Mouse (Mus musculus) kidney, embryonic 16.5 days (tissue): ENCODE results near the gene C3. TPM values are rescaled to one million over a fixed set of nuclear protein-coding genes. Genes with fewer than 3 reads are reported as not detected.

Experiments
- ATAC-seq: fragments of 200-750 bp; cut with Nextera tagmentation; 2 replicates; pipeline ENCODE4 v1.8.0; 2017; ENCODE audit warnings: moderate TSS enrichment; ENCODE audit not compliant: low FRiP score, low TSS enrichment
- H3K27ac ChIP-seq: fragments of 300-500 bp; sonication (generic); 2 replicates; pipeline ENCODE4 v1.5.1; 2014; ENCODE audit warnings: low read length
- H3K27me3 ChIP-seq: fragments of 300-500 bp; sonication (generic); 2 replicates; pipeline ENCODE4 v1.6.1; 2014; ENCODE audit warnings: low read length, control low read depth, mixed read lengths; ENCODE audit not compliant: insufficient read depth
- H3K36me3 ChIP-seq: fragments of 300-500 bp; sonication (generic); 2 replicates; pipeline ENCODE4 v1.6.1; 2014; ENCODE audit warnings: low read length, control low read depth, mixed read lengths; ENCODE audit not compliant: insufficient read depth
- H3K4me1 ChIP-seq: fragments of 300-500 bp; sonication (generic); 2 replicates; pipeline ENCODE4 v1.6.1; 2014; ENCODE audit warnings: low read length, control low read depth, mixed read lengths; ENCODE audit not compliant: insufficient read depth
- H3K4me2 ChIP-seq: fragments of 300-500 bp; sonication (generic); replicated peaks from 2 replicates; pipeline ENCODE4 v1.6.1; 2014; ENCODE audit warnings: low read depth, low read length
- H3K4me3 ChIP-seq: fragments of 300-500 bp; sonication (generic); 2 replicates; pipeline ENCODE4 v1.5.1; 2014; ENCODE audit warnings: mild to moderate bottlenecking, low read length
- H3K9ac ChIP-seq: fragments of 300-500 bp; sonication (generic); replicated peaks from 2 replicates; pipeline ENCODE4 v1.6.1; 2014; ENCODE audit warnings: low read length
- H3K9me3 ChIP-seq: fragments of 300-500 bp; sonication (generic); 2 replicates; pipeline ENCODE4 v1.6.1; 2016; ENCODE audit warnings: low read length, control low read depth
- WGBS: fragments of 180-500 bp; shearing (Covaris S2); extraction: QIAGEN DNeasy Blood & Tissue Kit; methylation state at CpG from one replicate; pipeline ENCODE4 v1.1.7; 2014; 5-methylcytosine and 5-hydroxymethylcytosine counted together
- polyA plus RNA-seq: library from polyadenylated mRNA; unstranded; fragments of >200 nt; fragmentation: Nextera tagmentation; extraction: Ambion mirVana; gene quantifications from 2 replicates; pipeline ENCODE4 v1.2.1, GENCODE M21; 2015

C3 gene
- polyA plus RNA-seq, 1 experiment from 2014 or later, result 2.4 TPM

GRCm38 (mm10) chr17:57264164-57264563 is 36.2 kb upstream of the C3 start:
- no peak overlapping the region for H3K4me3 ChIP-seq
- 81% methylated on average over 2 of the region's 2 CpGs for whole genome bisulfite sequencing
- ATAC-seq, result no peak

DNA sequence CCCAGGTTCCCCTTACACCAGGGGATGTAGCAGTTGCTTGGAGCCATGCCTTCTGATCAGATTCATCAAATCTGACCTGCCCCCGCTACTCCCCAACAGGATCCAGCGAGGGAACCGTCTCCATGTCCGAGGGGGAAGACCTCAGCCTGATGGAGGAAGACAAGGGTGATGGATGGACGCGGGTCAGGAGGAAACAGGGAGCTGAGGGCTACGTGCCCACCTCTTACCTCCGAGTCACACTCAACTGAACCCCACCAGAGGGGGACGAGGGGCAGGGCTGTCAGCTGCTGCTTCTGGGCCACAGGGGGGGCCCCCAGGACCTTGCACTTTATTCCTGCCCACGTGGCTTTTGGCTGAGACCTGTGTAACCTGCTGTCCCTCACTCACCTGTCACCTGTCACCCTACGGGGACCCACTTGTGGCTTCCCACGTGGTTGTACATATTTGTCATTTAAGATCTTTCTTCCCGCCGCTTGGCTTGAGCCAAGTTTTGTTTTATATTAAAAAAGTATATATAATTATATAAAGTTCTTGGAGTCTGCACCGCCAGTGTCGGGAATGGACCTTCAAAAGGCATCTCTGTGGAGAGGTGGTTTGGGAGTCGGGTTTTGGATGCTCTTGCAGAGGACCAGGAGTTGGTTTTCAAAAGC is 35.1 kb upstream of the C3 start:
- Histone ChIP-seq H3K36me3 (peaks cover 43% of the 10 kb centered on the region), H3K4me3 (no peak overlapping the region), H3K9ac (no peak overlapping the region), H3K4me2 (no peak overlapping the region), H3K9me3 (no peaks in the 10 kb centered on the region), H3K27ac (no peak overlapping the region), H3K27me3 (no peaks in the 10 kb centered on the region), H3K4me1 (peaks cover 8% of the 10 kb centered on the region)
- WGBS, result 88% methylated on average over 17 of the region's 17 CpGs
- no peak for ATAC-seq

More at GRCm38 (mm10) chr17:57264164-57264563, 36.2 kb upstream of the C3 start:
- Histone ChIP-seq H3K36me3 (peaks cover 34% of the 10 kb centered on the region), H3K27me3 (no peaks in the 10 kb centered on the region), H3K4me1 (peaks cover 8% of the 10 kb centered on the region), H3K9me3 (no peaks in the 10 kb centered on the region), H3K9ac (no peak overlapping the region), H3K4me2 (no peak overlapping the region), H3K27ac (no peak overlapping the region)

GRCm38 (mm10) chr17:57261796-57262195 is 33.9 kb upstream of the C3 start:
- Histone ChIP-seq H3K9me3 (no peaks in the 10 kb centered on the region), H3K36me3 (peaks cover 54% of the 10 kb centered on the region)
- 42% methylated on average over 1 of the region's 1 CpGs for WGBS

DNA sequence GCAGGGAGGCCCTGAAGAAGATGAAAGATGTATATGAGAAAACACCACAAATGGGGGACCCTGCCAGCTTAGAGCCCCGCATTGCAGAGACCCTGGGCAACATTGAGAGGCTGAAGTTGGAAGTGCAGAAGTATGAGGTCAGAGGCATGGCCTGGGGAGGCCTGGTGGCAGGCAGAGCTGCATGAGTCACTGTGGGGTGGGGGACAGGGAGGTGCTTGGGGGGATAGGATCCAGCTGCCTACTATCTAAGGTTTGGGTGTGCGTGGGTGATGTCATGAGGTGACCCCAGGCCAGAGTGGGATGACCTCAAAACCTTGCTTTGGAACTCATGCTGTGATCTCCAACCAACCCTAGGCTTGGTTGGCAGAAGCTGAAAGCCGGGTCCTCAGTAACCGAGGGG is 33.4 kb upstream of the C3 start:
- Histone ChIP-seq H3K27ac (no peak overlapping the region), H3K4me3 (no peak overlapping the region), H3K36me3 (peaks cover 56% of the 10 kb centered on the region), H3K4me1 (peaks cover 8% of the 10 kb centered on the region), H3K4me2 (no peak overlapping the region), H3K27me3 (no peaks in the 10 kb centered on the region), H3K9ac (no peak overlapping the region), H3K9me3 (no peaks in the 10 kb centered on the region)
- ATAC-seq, result no peak
- WGBS, result 93% methylated on average over 4 of the region's 4 CpGs

More at GRCm38 (mm10) chr17:57261796-57262195, 33.9 kb upstream of the C3 start:
- Histone ChIP-seq H3K9ac (no peak overlapping the region), H3K27ac (no peak overlapping the region), H3K4me1 (peaks cover 8% of the 10 kb centered on the region), H3K4me2 (no peak overlapping the region), H3K27me3 (no peaks in the 10 kb centered on the region), H3K4me3 (no peak overlapping the region)
- no peak for ATAC-seq

GRCm38 (mm10) chr17:57260351-57260750 is 32.4 kb upstream of the C3 start:
- Histone ChIP-seq H3K9me3 (no peaks in the 10 kb centered on the region), H3K4me3 (no peak overlapping the region), H3K36me3 (peaks cover 59% of the 10 kb centered on the region), H3K27me3 (no peaks in the 10 kb centered on the region), H3K4me1 (peaks cover 5% of the 10 kb centered on the region), H3K9ac (no peak overlapping the region), H3K4me2 (no peak overlapping the region), H3K27ac (no peak overlapping the region)
- WGBS, result 79% methylated on average over 9 of the region's 9 CpGs
- ATAC-seq, result no peak

- no peak overlapping the region for H3K27ac ChIP-seq
- no peaks in the 10 kb centered on the region for H3K4me1 ChIP-seq
- H3K27me3 ChIP-seq, result no peaks in the 10 kb centered on the region
- 93% methylated on average over 8 of the region's 8 CpGs for WGBS
- no peak overlapping the region for H3K9ac ChIP-seq
- H3K36me3 ChIP-seq, result peaks cover 65% of the 10 kb centered on the region
- ATAC-seq, result no peak
- no peak overlapping the region for H3K4me3 ChIP-seq
- H3K4me2 ChIP-seq, result no peak overlapping the region
- no peaks in the 10 kb centered on the region for H3K9me3 ChIP-seq
These were observed 31.8 kb upstream of the C3 start for GRCm38 (mm10) chr17:57259742-57260141.

- 96% methylated on average over 3 of the region's 3 CpGs for WGBS
- Histone ChIP-seq H3K4me2 (no peak overlapping the region), H3K36me3 (peaks cover 76% of the 10 kb centered on the region), H3K4me1 (no peaks in the 10 kb centered on the region), H3K9me3 (no peaks in the 10 kb centered on the region), H3K27me3 (no peaks in the 10 kb centered on the region), H3K9ac (no peak overlapping the region), H3K27ac (no peak overlapping the region), H3K4me3 (no peak overlapping the region)
- no peak for ATAC-seq
These were observed 30.3 kb upstream of the C3 start for GRCm38 (mm10) chr17:57258191-57258590.

- Histone ChIP-seq H3K4me3 (no peak overlapping the region), H3K9ac (no peak overlapping the region), H3K4me1 (no peaks in the 10 kb centered on the region), H3K27ac (no peak overlapping the region), H3K4me2 (no peak overlapping the region), H3K36me3 (peaks cover 67% of the 10 kb centered on the region), H3K9me3 (no peaks in the 10 kb centered on the region), H3K27me3 (no peaks in the 10 kb centered on the region)
- WGBS, result 94% methylated on average over 22 of the region's 22 CpGs
- no peak for ATAC-seq
These were observed 29.1 kb upstream of the C3 start for GRCm38 (mm10) chr17:57256921-57257485.

DNA sequence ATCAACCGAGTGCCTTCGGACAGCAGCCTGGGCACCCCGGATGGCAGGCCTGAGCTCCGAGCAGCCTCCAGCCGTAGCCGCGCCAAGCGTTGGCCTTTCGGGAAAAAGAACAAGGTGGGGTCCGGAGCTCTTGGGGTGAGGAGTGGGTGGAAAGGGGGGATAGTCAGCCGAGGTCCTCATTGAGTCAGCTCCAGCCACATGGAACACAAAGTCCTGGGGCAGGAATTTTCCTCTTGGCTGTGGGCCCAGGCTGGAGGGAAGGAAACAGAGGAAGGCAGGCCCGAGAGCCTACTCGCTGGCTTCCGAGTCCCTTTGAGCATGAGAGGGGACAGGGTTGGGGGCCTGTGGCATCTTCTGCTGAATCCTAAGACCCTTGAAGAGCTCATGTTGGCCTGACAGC is 27.4 kb upstream of the C3 start:
- H3K36me3 ChIP-seq, result peaks cover 53% of the 10 kb centered on the region
- no peak for ATAC-seq
- no peaks in the 10 kb centered on the region for H3K27me3 ChIP-seq
- H3K4me3 ChIP-seq, result no peak overlapping the region
- H3K9ac ChIP-seq, result no peak overlapping the region
- H3K9me3 ChIP-seq, result no peaks in the 10 kb centered on the region
- 88% methylated on average over 14 of the region's 14 CpGs for WGBS
- H3K27ac ChIP-seq, result no peak overlapping the region
- 0 out of 2 replicates have a peak, but pooled peaks cover 3% of the 10 kb centered on the region for H3K4me1 ChIP-seq
- no peak overlapping the region for H3K4me2 ChIP-seq

DNA sequence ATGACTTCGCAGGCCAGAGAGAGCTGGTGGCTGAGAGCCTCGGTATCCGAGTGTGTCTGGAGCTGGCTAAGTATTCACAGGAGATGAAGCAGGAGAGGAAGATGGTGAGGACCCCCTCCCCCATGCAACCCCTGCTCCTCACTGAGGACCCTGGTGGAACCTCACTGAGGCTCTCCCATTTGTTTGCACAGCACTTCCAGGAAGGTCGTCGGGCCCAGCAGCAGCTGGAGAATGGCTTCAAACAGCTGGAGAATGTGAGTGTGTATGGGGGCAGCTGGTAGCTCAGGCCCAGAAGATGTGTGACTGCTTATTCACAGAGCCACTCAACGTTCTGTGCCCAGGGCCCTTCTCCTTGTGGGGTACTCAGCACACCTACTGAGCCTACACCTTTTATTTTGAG is 25.4 kb upstream of the C3 start:
- Histone ChIP-seq H3K27me3 (no peaks in the 10 kb centered on the region), H3K4me2 (no peak overlapping the region), H3K27ac (no peak overlapping the region), H3K4me1 (peaks cover 8% of the 10 kb centered on the region), H3K4me3 (no peak overlapping the region), H3K9ac (no peak overlapping the region), H3K36me3 (peaks cover 42% of the 10 kb centered on the region), H3K9me3 (no peaks in the 10 kb centered on the region)
- no peak for ATAC-seq
- WGBS, result 69% methylated on average over 6 of the region's 6 CpGs
